ENCODE assay signal across 20 mouse cellular contexts in the genomic region with DNA sequence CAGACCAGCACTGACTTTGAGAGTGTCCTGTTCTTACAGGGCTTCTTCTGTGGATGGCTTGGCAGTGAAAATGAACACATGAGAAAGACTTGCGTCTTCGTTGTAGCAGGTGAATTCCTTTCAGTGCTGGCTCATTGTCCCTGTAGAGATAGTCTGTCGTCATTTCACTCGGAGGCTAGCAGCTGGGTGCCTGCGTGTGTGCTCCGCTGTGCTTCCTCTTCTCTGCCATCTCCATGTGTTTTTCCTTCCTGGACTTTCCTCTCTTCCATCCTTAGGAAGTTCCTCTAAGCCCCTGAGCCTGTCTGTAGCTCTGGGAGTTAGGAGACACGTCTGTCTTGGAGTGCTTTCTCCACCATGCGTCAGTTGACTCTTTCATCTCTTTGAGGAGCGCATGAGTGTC. TPM values are rescaled to one million over a fixed set of nuclear protein-coding genes. Genes with fewer than 3 reads are reported as not detected.
DNase-seq lines count a peak whose midpoint lies in the region; ATAC-seq and TF ChIP-seq lines count a peak whose summit lies in the region.
"Had no signal": no experiment of that assay in that cellular context is flagged by ENCODE, and none has a peak within 500 bp of the region (broad histone marks: within the 10 kb centered on the region; RNA-seq: fewer than 3 reads in every experiment).

No protein-coding gene starts in this region.

- H3K9ac ChIP-seq in hindbrain, postnatal 0 days (replicated peaks; ENCODE audit: low read length), result no peak overlapping the region
- no peak overlapping the region for H3K9ac ChIP-seq in midbrain, embryonic 12.5 days (replicated peaks)
- H3K9ac ChIP-seq in midbrain, postnatal 0 days (replicated peaks; ENCODE audit: low read length, poor library complexity, severe bottlenecking), result no peak overlapping the region
- H3K9ac ChIP-seq: forebrain, postnatal 0 days; limb, embryonic 13.5 days; liver, embryonic 12.5 days had no signal

- H3K36me3 ChIP-seq in heart, embryonic 10.5 days, result no peaks in the 10 kb centered on the region
- H3K36me3 ChIP-seq in hindbrain, embryonic 10.5 days, result no peaks in the 10 kb centered on the region
- H3K36me3 ChIP-seq in hindbrain, postnatal 0 days (ENCODE audit: insufficient read depth, low read length), result no peaks in the 10 kb centered on the region
- H3K36me3 ChIP-seq in midbrain, embryonic 12.5 days, result no peaks in the 10 kb centered on the region
- no peaks in the 10 kb centered on the region for H3K36me3 ChIP-seq in midbrain, postnatal 0 days (ENCODE audit: insufficient read depth, low read length)
- H3K36me3 ChIP-seq: embryonic facial prominence, embryonic 10.5 days; limb, embryonic 13.5 days; liver, embryonic 12.5 days had no signal

- intact Hi-C loops in heart, postnatal 36 days (cut with DNase I), result no loop called here

- peaks cover 43% of the 10 kb centered on the region for H3K4me1 ChIP-seq in heart, embryonic 10.5 days
- H3K4me1 ChIP-seq in hindbrain, embryonic 10.5 days (replicated peaks), result peaks cover 37% of the 10 kb centered on the region
- H3K4me1 ChIP-seq in hindbrain, postnatal 0 days (ENCODE audit: insufficient read depth, low read length), result peaks cover 2% of the 10 kb centered on the region; the same call in 1 of the 2 replicates
- H3K4me1 ChIP-seq in midbrain, embryonic 12.5 days, result peaks cover 19% of the 10 kb centered on the region
- H3K4me1 ChIP-seq in midbrain, postnatal 0 days (ENCODE audit: insufficient read depth, low read length), result no peaks in the 10 kb centered on the region; the same call in 1 of the 2 replicates

- H3K9me3 ChIP-seq in heart, embryonic 10.5 days, result no peaks in the 10 kb centered on the region
- H3K9me3 ChIP-seq in hindbrain, embryonic 10.5 days, result no peaks in the 10 kb centered on the region
- no peaks in the 10 kb centered on the region for H3K9me3 ChIP-seq in hindbrain, postnatal 0 days (ENCODE audit: low read length)
- no peaks in the 10 kb centered on the region for H3K9me3 ChIP-seq in midbrain, embryonic 12.5 days
- no peaks in the 10 kb centered on the region for H3K9me3 ChIP-seq in midbrain, postnatal 0 days (ENCODE audit: low read length)
- H3K9me3 ChIP-seq: embryonic facial prominence, embryonic 10.5 days; limb, embryonic 13.5 days; liver, embryonic 12.5 days had no signal

- no peak for ATAC-seq in hindbrain, postnatal 0 days
- ATAC-seq in midbrain, embryonic 12.5 days (ENCODE audit: low FRiP score, low read depth), result no peak
- ATAC-seq in midbrain, postnatal 0 days (ENCODE audit: low FRiP score), result no peak
- no peak for ATAC-seq in megakaryocyte progenitor cell, adult 5-6 weeks (replicated peaks; ENCODE audit: poor library complexity)
- ATAC-seq: forebrain, postnatal 0 days; liver, embryonic 12.5 days had no signal

- 0 out of 2 replicates have a peak overlapping the region, but pooled peaks have one; percentile 26 for H3K4me3 ChIP-seq in heart, embryonic 10.5 days
- H3K4me3 ChIP-seq in hindbrain, embryonic 10.5 days, result no peak overlapping the region
- H3K4me3 ChIP-seq in hindbrain, postnatal 0 days (ENCODE audit: low read length), result no peak overlapping the region
- H3K4me3 ChIP-seq in midbrain, embryonic 12.5 days, result no peak overlapping the region
- H3K4me3 ChIP-seq in midbrain, postnatal 0 days (ENCODE audit: low read depth, low read length), result no peak overlapping the region
- H3K4me3 ChIP-seq: embryonic facial prominence, embryonic 10.5 days; limb, embryonic 13.5 days; liver, embryonic 12.5 days had no signal

- no peak for DNase-seq in heart, embryonic 10.5 days (ENCODE audit: low spot score)
- no peak for DNase-seq in heart, postnatal 36 days
- no peak for DNase-seq in hindbrain, embryonic 10.5 days (ENCODE audit: low spot score)
- DNase-seq in hindbrain, postnatal 0 days (ENCODE audit: low spot score), result no peak
- DNase-seq in midbrain, postnatal 0 days (ENCODE audit: low spot score), result no peak
- DNase-seq: adrenal gland, adult 2 months; cerebellum, adult 11-12 months; cerebellum, postnatal 10 days; forebrain, postnatal 0 days; kidney, adult 2 months; layer of hippocampus, adult 9-11 months; lung, adult 18-20 months; lung, postnatal 10 days had no signal

- WGBS in heart, embryonic 10.5 days, result 35% methylated on average over 9 of the region's 9 CpGs
- WGBS in hindbrain, embryonic 10.5 days, result 49% methylated on average over 9 of the region's 9 CpGs
- WGBS in hindbrain, postnatal 0 days, result 38% methylated on average over 9 of the region's 9 CpGs
- 38% methylated on average over 9 of the region's 9 CpGs for WGBS in midbrain, embryonic 12.5 days
- 32% methylated on average over 9 of the region's 9 CpGs for WGBS in midbrain, postnatal 0 days

- H3K4me2 ChIP-seq in hindbrain, postnatal 0 days (ENCODE audit: low read depth, low read length), result no peak overlapping the region
- H3K4me2 ChIP-seq in midbrain, embryonic 12.5 days (replicated peaks), result no peak overlapping the region
- H3K4me2 ChIP-seq in midbrain, postnatal 0 days (ENCODE audit: low read depth, low read length, poor library complexity, severe bottlenecking), result no peak overlapping the region
- H3K4me2 ChIP-seq: limb, embryonic 13.5 days; liver, embryonic 12.5 days had no signal

- no peaks in the 10 kb centered on the region for H3K27me3 ChIP-seq in heart, embryonic 10.5 days (ENCODE audit: insufficient read depth, poor library complexity, severe bottlenecking)
- no peaks in the 10 kb centered on the region for H3K27me3 ChIP-seq in hindbrain, embryonic 10.5 days (ENCODE audit: insufficient read depth, poor library complexity, severe bottlenecking)
- H3K27me3 ChIP-seq in hindbrain, postnatal 0 days (ENCODE audit: insufficient read depth, low read length), result no peaks in the 10 kb centered on the region
- H3K27me3 ChIP-seq in midbrain, embryonic 12.5 days, result no peaks in the 10 kb centered on the region
- H3K27me3 ChIP-seq in midbrain, postnatal 0 days (ENCODE audit: insufficient read depth, low read length), result no peaks in the 10 kb centered on the region
- H3K27me3 ChIP-seq: limb, embryonic 13.5 days; liver, embryonic 12.5 days had no signal

- TF ChIP-seq CTCF in hindbrain, postnatal 0 days (IDR thresholded peaks at IDR 0.05; ENCODE audit: low read depth), result no peak
- TF ChIP-seq CTCF in midbrain, postnatal 0 days (IDR thresholded peaks at IDR 0.05), result no peak

- H3K27ac ChIP-seq in heart, embryonic 10.5 days, result 0 out of 2 replicates have a peak overlapping the region, but pooled peaks have one; percentile 31
- H3K27ac ChIP-seq in hindbrain, embryonic 10.5 days, result peak overlapping the region; percentile 50; the same call in 1 of the 2 replicates
- no peak overlapping the region for H3K27ac ChIP-seq in hindbrain, postnatal 0 days
- 0 out of 2 replicates have a peak overlapping the region, but pooled peaks have one; percentile 2 for H3K27ac ChIP-seq in midbrain, embryonic 12.5 days (replicated peaks)
- H3K27ac ChIP-seq in midbrain, postnatal 0 days (ENCODE audit: low read depth, low read length), result no peak overlapping the region
- H3K27ac ChIP-seq: embryonic facial prominence, embryonic 10.5 days; kidney, postnatal 0 days; limb, embryonic 13.5 days; liver, embryonic 12.5 days had no signal

RNA-seq across cellular contexts. Expression of a gene that starts 41.1 kb away (rescaled TPM):
- 14.6 and 18.9 TPM in 2 replicates for polyA plus RNA-seq in heart, embryonic 10.5 days (2016; fragmentation: Nextera tagmentation; extraction: Ambion mirVana)
- 10 to 100 TPM; 22.5 to 23.0 TPM for total RNA-seq in heart, postnatal 36 days (2021)
- polyA plus RNA-seq in hindbrain, embryonic 10.5 days (2016; fragmentation: Nextera tagmentation; extraction: Ambion mirVana), result 23.1 and 26.7 TPM in 2 replicates
- total RNA-seq in hindbrain, postnatal 0 days (2014; rRNA removed), result 101 and 103 TPM in 2 replicates
- 75.1 and 85.7 TPM in 2 replicates for polyA plus RNA-seq in hindbrain, postnatal 0 days (2015; fragmentation: Nextera tagmentation; extraction: Ambion mirVana)
- 45.8 and 49.9 TPM in 2 replicates for polyA plus RNA-seq in midbrain, embryonic 12.5 days (2016; fragmentation: Nextera tagmentation; extraction: Ambion mirVana)
- total RNA-seq in midbrain, postnatal 0 days (2014; rRNA removed), result 120 and 154 TPM in 2 replicates
- 81.6 and 89.3 TPM in 2 replicates for polyA plus RNA-seq in midbrain, postnatal 0 days (2015; fragmentation: Nextera tagmentation; extraction: Ambion mirVana)
- 22.2 and 23.8 TPM in 2 replicates for total RNA-seq in megakaryocyte progenitor cell, adult 5-6 weeks (2015)
- total RNA-seq in megakaryocyte progenitor cell, adult 5-6 weeks (2017), result 14.3 and 20.4 TPM in 2 replicates
- total RNA-seq: MEL had no signal

Comparison
In these comparisons a context has a peak if more than half of its experiments do, and no peak if none do; other contexts are left out.
1. H3K27ac ChIP-seq: peak in heart, embryonic 10.5 days (single experiment), hindbrain, embryonic 10.5 days (single experiment) and midbrain, embryonic 12.5 days (single experiment); none in hindbrain, postnatal 0 days (single experiment) and midbrain, postnatal 0 days (single experiment).